Mouse (Mus musculus): ENCODE data around the gene Obp1b.
"Not testable (repeated sequence)": the region's sequence is repeated elsewhere in the genome, so short reads cannot be mapped to it uniquely, and the experiment has no call there.

Obp1b gene

DNA sequence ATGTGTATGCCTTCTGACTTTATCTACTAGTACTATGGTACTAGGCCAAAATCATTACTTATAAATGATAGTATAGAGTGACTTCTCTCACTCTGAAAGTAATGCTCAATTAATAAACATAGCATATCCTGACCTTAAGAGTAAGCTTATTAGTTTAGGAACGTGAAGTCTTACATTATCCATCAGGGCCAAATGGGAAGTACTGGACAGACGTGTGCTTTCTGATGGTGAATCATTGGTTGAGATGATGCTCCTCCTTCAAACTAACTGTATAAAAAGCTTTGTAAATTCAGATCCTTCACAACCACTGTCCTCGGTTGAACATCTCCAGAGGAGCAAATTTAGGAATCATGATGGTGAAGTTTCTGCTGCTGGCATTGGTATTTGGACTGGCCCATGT lies at the start of gene Obp1b:
TSS of gene Obp1b (plus strand) at position 301 of the 400 bp plus-strand sequence.
- DNase-seq (ENCODE audit: extremely low read depth, insufficient read length, low spot score): not testable (repeated sequence)

DNA sequence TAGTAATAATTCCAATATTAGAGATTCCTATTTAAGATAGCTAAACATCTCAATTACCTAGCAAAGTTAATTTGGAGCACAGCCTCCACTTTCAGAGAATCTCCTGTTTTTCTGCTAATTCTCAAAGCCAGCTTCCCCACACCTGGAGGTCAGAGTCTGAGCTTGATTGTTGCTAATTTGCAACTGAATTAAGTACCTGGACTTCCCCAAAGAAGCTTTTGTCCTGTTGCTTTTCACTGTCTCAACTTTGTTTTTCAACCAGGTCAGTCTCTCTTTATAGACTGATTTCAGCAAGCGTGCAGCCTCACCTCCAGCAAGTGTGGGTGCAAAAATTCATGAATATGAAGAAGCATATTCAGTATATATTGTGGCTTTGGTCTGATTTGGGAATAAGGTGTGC lies 15.6 kb downstream of the Obp1b start:
- not testable (repeated sequence) for DNase-seq (ENCODE audit: extremely low read depth, insufficient read length, low spot score)

DNA sequence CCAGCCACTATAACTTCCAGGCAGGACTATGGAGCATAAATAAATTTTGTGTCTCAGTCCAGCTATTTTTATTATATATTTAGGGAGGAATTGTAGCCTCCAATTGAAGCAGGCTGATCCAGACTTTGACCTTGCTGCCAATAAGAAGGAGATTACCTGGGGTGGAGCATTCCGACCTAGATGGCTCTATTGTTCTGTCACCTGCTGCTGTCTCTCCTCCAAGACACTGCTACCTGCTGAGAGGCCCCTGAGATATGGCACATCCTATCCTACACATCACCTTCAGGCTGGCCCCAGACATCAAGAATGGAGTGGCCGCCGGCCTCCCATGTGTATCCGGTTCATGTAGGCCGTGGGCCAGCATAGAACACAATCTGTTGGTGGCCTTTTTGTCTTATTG lies 16.3 kb downstream of the Obp1b start:
- no peak for DNase-seq (ENCODE audit: extremely low read depth, insufficient read length, low spot score)

All from 3134 (cell line).